Mouse (Mus musculus): ENCODE results near the gene Atp10a. TPM values are rescaled to one million over a fixed set of nuclear protein-coding genes. Genes with fewer than 3 reads are reported as not detected.

Atp10a gene
- polyA plus RNA-seq (2014; fragmentation: Nextera tagmentation; extraction: Ambion mirVana), result 3.8 and 4.6 TPM in 2 replicates

GRCm38 (mm10) chr7:58655866-58656265 is at the start of gene Atp10a:
TSS of gene Atp10a (plus strand) at chr7:58656166.
- 74% methylated on average over 6 of the region's 6 CpGs for WGBS
- no peak for TF ChIP-seq CTCF (IDR thresholded peaks at IDR 0.05; ENCODE audit: low read depth)
- ATAC-seq (ENCODE audit: insufficient read depth), result no peak

DNA sequence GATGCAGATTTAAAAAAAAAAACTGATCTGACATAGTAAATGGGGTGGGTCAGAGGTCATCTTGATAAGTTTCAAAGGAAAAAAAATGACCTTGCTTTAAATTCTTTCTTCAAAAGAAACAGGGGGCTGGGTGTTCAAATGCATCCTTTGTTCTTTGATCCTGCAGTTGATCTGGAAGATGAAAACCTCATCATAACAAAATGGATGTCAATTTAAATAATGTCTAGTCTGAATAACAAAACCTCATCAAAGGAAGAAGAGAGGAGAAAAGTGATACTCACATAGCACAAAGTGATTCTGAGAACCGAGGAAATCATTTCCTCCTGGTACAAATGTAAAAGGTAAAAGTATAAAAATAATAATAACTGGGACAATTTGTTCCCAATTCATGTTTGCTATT is 37.9 kb upstream of the Atp10a start:
- 18% methylated on average over 1 of the region's 1 CpGs for WGBS
- no peaks in the 10 kb centered on the region for H3K27me3 ChIP-seq (ENCODE audit: insufficient read depth, low read length)
- TF ChIP-seq CTCF (IDR thresholded peaks at IDR 0.05; ENCODE audit: low read depth), result no peak
- no peak for DNase-seq
- H3K9ac ChIP-seq, result no peak overlapping the region
- no peaks in the 10 kb centered on the region for H3K4me1 ChIP-seq (ENCODE audit: insufficient read depth)
- H3K27ac ChIP-seq (ENCODE audit: low read depth), result no peak overlapping the region
- no peak overlapping the region for H3K4me3 ChIP-seq (ENCODE audit: low read depth, low read length)
- no peaks in the 10 kb centered on the region for H3K9me3 ChIP-seq (ENCODE audit: low read depth, low read length)
- ATAC-seq (ENCODE audit: insufficient read depth), result no peak
- no peaks in the 10 kb centered on the region for H3K36me3 ChIP-seq (ENCODE audit: insufficient read depth)
- no peak overlapping the region for H3K4me2 ChIP-seq

More at GRCm38 (mm10) chr7:58655866-58656265, at the start of gene Atp10a:
- no peak within 1 kb of the TSS for H3K27ac ChIP-seq (ENCODE audit: low read depth)
- no peak within 1 kb of the TSS for H3K9ac ChIP-seq
- no peak for DNase-seq
- H3K4me3 ChIP-seq (ENCODE audit: low read depth, low read length), result no peak within 1 kb of the TSS
- H3K4me1 ChIP-seq (ENCODE audit: insufficient read depth), result 0 out of 2 replicates have a peak, but pooled peaks cover 8% of the 10 kb centered on the region
- no peaks in the 10 kb centered on the region for H3K36me3 ChIP-seq (ENCODE audit: insufficient read depth)
- no peaks in the 10 kb centered on the region for H3K9me3 ChIP-seq (ENCODE audit: low read depth, low read length)
- H3K27me3 ChIP-seq (ENCODE audit: insufficient read depth, low read length), result no peaks in the 10 kb centered on the region
- no peak within 1 kb of the TSS for H3K4me2 ChIP-seq

- ATAC-seq (ENCODE audit: insufficient read depth) (no peak), DNase-seq (peak; percentile 46)
- no peaks in the 10 kb centered on the region for H3K27me3 ChIP-seq (ENCODE audit: insufficient read depth, low read length)
- no peaks in the 10 kb centered on the region for H3K4me1 ChIP-seq (ENCODE audit: insufficient read depth)
- H3K4me3 ChIP-seq (ENCODE audit: low read depth, low read length), result no peak overlapping the region
- H3K4me2 ChIP-seq, result no peak overlapping the region
- no peak overlapping the region for H3K27ac ChIP-seq (ENCODE audit: low read depth)
- no peaks in the 10 kb centered on the region for H3K36me3 ChIP-seq (ENCODE audit: insufficient read depth)
- no peak for TF ChIP-seq CTCF (IDR thresholded peaks at IDR 0.05; ENCODE audit: low read depth)
- no peak overlapping the region for H3K9ac ChIP-seq
- WGBS, result 62% methylated on average over 9 of the region's 9 CpGs
- H3K9me3 ChIP-seq (ENCODE audit: low read depth, low read length), result no peaks in the 10 kb centered on the region
Observed at GRCm38 (mm10) chr7:58626305-58627155, 29.4 kb upstream of the Atp10a start.

DNA sequence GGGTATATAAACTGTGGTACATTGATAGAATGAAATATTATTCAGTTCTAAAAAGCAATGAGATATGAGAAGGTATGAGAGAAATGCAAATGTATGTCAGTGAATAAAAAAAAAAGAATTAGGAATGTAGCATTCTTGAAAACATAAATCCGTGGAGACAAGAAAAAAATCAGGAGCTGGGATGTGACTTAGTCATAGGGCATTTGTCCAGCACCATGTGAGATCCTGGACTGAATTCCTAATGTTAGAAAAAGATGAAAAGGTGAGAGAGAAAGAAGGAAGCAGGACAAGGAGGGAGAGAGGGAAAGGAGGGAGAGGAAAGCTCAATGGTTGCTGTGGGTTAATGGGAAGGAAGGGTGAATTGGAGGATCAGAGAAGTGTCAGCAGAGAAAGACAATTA is 28.6 kb upstream of the Atp10a start:
- H3K27ac ChIP-seq (ENCODE audit: low read depth), result no peak overlapping the region
- H3K4me3 ChIP-seq (ENCODE audit: low read depth, low read length), result no peak overlapping the region
- H3K27me3 ChIP-seq (ENCODE audit: insufficient read depth, low read length), result no peaks in the 10 kb centered on the region
- H3K4me1 ChIP-seq (ENCODE audit: insufficient read depth), result no peaks in the 10 kb centered on the region
- no peak overlapping the region for H3K9ac ChIP-seq
- no peak for ATAC-seq (ENCODE audit: insufficient read depth)
- no peaks in the 10 kb centered on the region for H3K36me3 ChIP-seq (ENCODE audit: insufficient read depth)
- H3K4me2 ChIP-seq, result no peak overlapping the region
- no peak for TF ChIP-seq CTCF (IDR thresholded peaks at IDR 0.05; ENCODE audit: low read depth)
- WGBS, result 52% methylated on average over 1 of the region's 1 CpGs
- no peaks in the 10 kb centered on the region for H3K9me3 ChIP-seq (ENCODE audit: low read depth, low read length)
- no peak for DNase-seq

GRCm38 (mm10) chr7:58629233-58629632 is 26.7 kb upstream of the Atp10a start:
- 86% methylated on average over 2 of the region's 2 CpGs for WGBS
- no peak for DNase-seq

GRCm38 (mm10) chr7:58633683-58634082 is 22.3 kb upstream of the Atp10a start:
- 79% methylated on average over 1 of the region's 1 CpGs for WGBS
- H3K27me3 ChIP-seq (ENCODE audit: insufficient read depth, low read length), result no peaks in the 10 kb centered on the region
- no peak overlapping the region for H3K9ac ChIP-seq
- ATAC-seq (ENCODE audit: insufficient read depth) (no peak), DNase-seq (no peak)
- no peak for TF ChIP-seq CTCF (IDR thresholded peaks at IDR 0.05; ENCODE audit: low read depth)
- H3K4me2 ChIP-seq, result no peak overlapping the region
- H3K4me1 ChIP-seq (ENCODE audit: insufficient read depth), result no peaks in the 10 kb centered on the region
- H3K9me3 ChIP-seq (ENCODE audit: low read depth, low read length), result no peaks in the 10 kb centered on the region
- H3K4me3 ChIP-seq (ENCODE audit: low read depth, low read length), result no peak overlapping the region
- H3K36me3 ChIP-seq (ENCODE audit: insufficient read depth), result no peaks in the 10 kb centered on the region
- no peak overlapping the region for H3K27ac ChIP-seq (ENCODE audit: low read depth)

More at GRCm38 (mm10) chr7:58629233-58629632, 26.7 kb upstream of the Atp10a start:
- no peak for ATAC-seq (ENCODE audit: insufficient read depth)
- Histone ChIP-seq H3K9me3 (ENCODE audit: low read depth, low read length) (no peaks in the 10 kb centered on the region), H3K4me2 (no peak overlapping the region), H3K9ac (no peak overlapping the region), H3K27ac (ENCODE audit: low read depth) (no peak overlapping the region), H3K27me3 (ENCODE audit: insufficient read depth, low read length) (no peaks in the 10 kb centered on the region), H3K4me1 (ENCODE audit: insufficient read depth) (no peaks in the 10 kb centered on the region), H3K36me3 (ENCODE audit: insufficient read depth) (no peaks in the 10 kb centered on the region), H3K4me3 (ENCODE audit: low read depth, low read length) (no peak overlapping the region)
- TF ChIP-seq CTCF (IDR thresholded peaks at IDR 0.05; ENCODE audit: low read depth), result peak; percentile 6; the same call in 1 of the 2 replicates

GRCm38 (mm10) chr7:58639676-58640075 is 16.3 kb upstream of the Atp10a start:
- 74% methylated on average over 2 of the region's 2 CpGs for WGBS
- no peaks in the 10 kb centered on the region for H3K4me1 ChIP-seq (ENCODE audit: insufficient read depth)
- no peak overlapping the region for H3K4me2 ChIP-seq
- H3K9ac ChIP-seq, result no peak overlapping the region
- no peak overlapping the region for H3K4me3 ChIP-seq (ENCODE audit: low read depth, low read length)
- no peaks in the 10 kb centered on the region for H3K9me3 ChIP-seq (ENCODE audit: low read depth, low read length)
- ATAC-seq (ENCODE audit: insufficient read depth) (no peak), DNase-seq (no peak)
- no peaks in the 10 kb centered on the region for H3K27me3 ChIP-seq (ENCODE audit: insufficient read depth, low read length)
- no peak overlapping the region for H3K27ac ChIP-seq (ENCODE audit: low read depth)
- TF ChIP-seq CTCF (IDR thresholded peaks at IDR 0.05; ENCODE audit: low read depth), result no peak
- no peaks in the 10 kb centered on the region for H3K36me3 ChIP-seq (ENCODE audit: insufficient read depth)
